Mouse (Mus musculus): ENCODE measurements at regions not wholly inside any gene's neighbourhood (a gene's known extent, or its start where the extent isn't known, plus 50 kb on each side); places are given as distances from the start of the nearest gene placed in this dataset.
A peak's percentile ranks its signal among the peaks of the same experiment; 100 is the strongest.

- DNase-seq (ENCODE audit: low spot score), result no peak
These were observed 168.8 kb upstream of the Fggy start for GRCm38 (mm10) chr4:95388556-95388955.

GRCm38 (mm10) chr4:95389647-95390046 lies 167.7 kb upstream of the Fggy start:
- DNase-seq (ENCODE audit: low spot score), result no peak

GRCm38 (mm10) chr4:95390549-95390948 lies 166.8 kb upstream of the Fggy start:
- no peak for DNase-seq (ENCODE audit: low spot score)

- DNase-seq (ENCODE audit: low spot score), result no peak
These were observed 161.6 kb upstream of the Fggy start for GRCm38 (mm10) chr4:95395746-95396145.

GRCm38 (mm10) chr4:95398301-95398700 lies 159.0 kb upstream of the Fggy start:
- DNase-seq (ENCODE audit: low spot score), result no peak

- DNase-seq (ENCODE audit: low spot score), result no peak
These were observed 155.0 kb upstream of the Fggy start for GRCm38 (mm10) chr4:95402273-95402672.

- DNase-seq (ENCODE audit: low spot score), result no peak
These were observed 140.2 kb upstream of the Fggy start for GRCm38 (mm10) chr4:95417075-95417474.

GRCm38 (mm10) chr4:95426563-95426962 lies 130.7 kb upstream of the Fggy start:
- DNase-seq (ENCODE audit: low spot score), result no peak

- DNase-seq (ENCODE audit: low spot score), result no peak
These were observed 122.8 kb upstream of the Fggy start for GRCm38 (mm10) chr4:95434543-95434942.

- no peak for DNase-seq (ENCODE audit: low spot score)
These were observed 122.2 kb upstream of the Fggy start for GRCm38 (mm10) chr4:95435080-95435479.

- DNase-seq (ENCODE audit: low spot score), result no peak
These were observed 117.5 kb upstream of the Fggy start for GRCm38 (mm10) chr4:95439834-95440233.

- no peak for DNase-seq (ENCODE audit: low spot score)
These were observed 113.2 kb upstream of the Fggy start for GRCm38 (mm10) chr4:95443854-95444811.

- no peak for DNase-seq (ENCODE audit: low spot score)
These were observed 107.0 kb upstream of the Fggy start for GRCm38 (mm10) chr4:95450286-95450685.

- DNase-seq (ENCODE audit: low spot score), result no peak
These were observed 105.5 kb upstream of the Fggy start for GRCm38 (mm10) chr4:95451831-95452230.

GRCm38 (mm10) chr4:95456318-95456717 lies 101.0 kb upstream of the Fggy start:
- no peak for DNase-seq (ENCODE audit: low spot score)

GRCm38 (mm10) chr4:95456943-95457342 lies 100.4 kb upstream of the Fggy start:
- DNase-seq (ENCODE audit: low spot score), result no peak

GRCm38 (mm10) chr4:95462476-95462875 lies 94.8 kb upstream of the Fggy start:
- no peak for DNase-seq (ENCODE audit: low spot score)

- no peak for DNase-seq (ENCODE audit: low spot score)
These were observed 94.1 kb upstream of the Fggy start for GRCm38 (mm10) chr4:95463082-95463825.

- DNase-seq (ENCODE audit: low spot score), result peak; percentile 40
These were observed 90.7 kb upstream of the Fggy start for GRCm38 (mm10) chr4:95466647-95467046.

- DNase-seq (ENCODE audit: low spot score), result no peak
These were observed 89.8 kb upstream of the Fggy start for GRCm38 (mm10) chr4:95467526-95467925.

GRCm38 (mm10) chr4:95474726-95475406 lies 82.4 kb upstream of the Fggy start:
- no peak for DNase-seq (ENCODE audit: low spot score)

All from thymus, postnatal 0 days (tissue).